Mouse (Mus musculus): ENCODE data around the gene Tlx1. TPM values are rescaled to one million over a fixed set of nuclear protein-coding genes. Genes with fewer than 3 reads are reported as not detected.

Tlx1 gene
- total RNA-seq, 1 experiment from 2014 or later: not detected

DNA sequence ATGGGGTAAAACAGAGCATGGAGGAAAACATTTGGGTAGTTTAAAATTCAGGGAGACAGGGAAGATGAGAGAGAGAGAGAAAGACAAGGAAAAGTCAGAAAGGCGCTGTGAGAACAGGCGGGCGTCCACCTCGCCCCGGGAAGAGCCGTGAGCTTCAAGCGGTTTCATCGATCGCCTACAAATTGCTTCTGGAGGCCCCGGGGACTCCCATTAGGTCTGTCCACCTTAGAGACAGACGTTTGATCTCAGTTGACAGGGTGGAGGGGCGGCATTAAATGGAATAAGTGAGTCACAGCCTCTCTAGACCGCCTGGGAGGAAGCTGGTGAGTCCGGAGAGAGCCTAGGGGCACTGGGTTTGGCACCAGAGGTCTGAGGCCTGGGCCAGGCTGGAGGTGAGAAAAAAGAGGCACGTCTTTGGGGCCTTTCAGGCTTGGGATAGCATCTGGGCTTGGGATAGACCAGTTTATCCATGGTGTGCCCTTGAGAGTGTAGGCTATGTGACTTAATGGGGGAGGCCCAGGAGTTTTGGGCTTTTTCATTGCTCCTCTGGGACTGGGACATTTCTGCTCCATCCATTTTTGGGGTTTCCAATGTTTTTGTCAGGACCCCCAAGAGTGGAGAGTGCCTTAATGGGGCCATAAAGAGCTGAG lies 4.8 kb downstream of the Tlx1 start:
- ATAC-seq (replicated peaks in 1 of 2; ENCODE audit: insufficient read depth in 1 of 2, low FRiP score in 2 of 2, low TSS enrichment in 1 of 2, low read depth in 1 of 2, poor library complexity in 2 of 2, severe bottlenecking in 2 of 2): no peak

DNA sequence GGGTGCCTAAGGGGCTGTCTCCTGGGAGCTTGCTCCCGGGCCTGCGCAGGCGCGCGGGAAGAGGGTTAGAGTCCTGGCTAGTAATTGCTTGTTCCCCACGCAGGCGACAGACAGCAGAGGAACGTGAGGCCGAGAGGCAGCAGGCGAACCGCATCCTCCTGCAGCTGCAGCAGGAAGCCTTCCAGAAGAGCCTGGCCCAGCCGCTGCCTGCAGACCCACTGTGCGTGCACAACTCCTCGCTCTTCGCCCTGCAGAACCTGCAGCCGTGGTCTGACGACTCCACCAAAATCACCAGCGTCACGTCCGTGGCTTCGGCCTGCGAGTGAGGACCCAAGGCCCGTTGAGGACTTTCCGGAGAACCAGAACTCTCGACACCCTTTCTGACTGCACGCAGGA lies 5.3 kb downstream of the Tlx1 start:
- ATAC-seq (replicated peaks in 1 of 2; ENCODE audit: insufficient read depth in 1 of 2, low FRiP score in 2 of 2, low TSS enrichment in 1 of 2, low read depth in 1 of 2, poor library complexity in 2 of 2, severe bottlenecking in 2 of 2): no peak

DNA sequence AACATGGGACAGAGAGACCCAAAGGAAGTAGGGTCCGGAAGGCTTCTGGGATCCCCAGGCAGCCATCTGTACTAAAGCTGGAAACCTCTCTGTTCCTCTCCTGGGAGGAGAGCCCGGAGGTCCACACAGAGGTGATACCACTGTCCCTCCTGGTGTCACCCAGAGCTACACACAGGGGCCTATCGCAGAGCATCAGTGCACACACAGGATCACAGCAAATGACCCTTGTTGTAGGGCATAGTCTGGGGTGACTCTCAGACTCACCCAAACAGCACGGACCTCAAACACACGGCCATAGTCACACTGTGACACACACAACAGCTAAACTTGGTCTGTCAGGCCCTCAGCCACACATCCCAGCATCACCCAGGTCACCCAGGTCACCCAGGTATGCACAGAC lies 5.9 kb downstream of the Tlx1 start:
- no peak for ATAC-seq (replicated peaks in 1 of 2; ENCODE audit: insufficient read depth in 1 of 2, low FRiP score in 2 of 2, low TSS enrichment in 1 of 2, low read depth in 1 of 2, poor library complexity in 2 of 2, severe bottlenecking in 2 of 2)

DNA sequence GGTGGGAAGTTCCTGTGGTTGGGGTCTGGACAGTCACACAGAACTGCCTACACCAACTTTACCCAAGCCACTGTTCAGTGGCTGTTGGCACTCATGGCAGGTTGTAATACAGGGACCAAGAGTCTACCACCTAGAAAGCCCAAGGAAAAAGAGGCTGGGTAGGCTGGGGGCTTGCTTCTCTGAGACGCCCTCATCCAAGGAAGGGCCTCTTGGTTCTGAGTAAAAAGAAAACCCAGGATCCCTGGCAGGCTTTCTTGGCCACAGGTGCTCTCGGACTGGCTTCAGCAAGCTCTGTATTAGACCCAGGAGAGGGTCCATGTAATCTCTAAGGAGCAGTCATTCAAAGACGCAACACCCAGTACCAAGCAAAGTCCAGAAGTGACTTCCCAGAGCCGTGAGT lies 7.7 kb downstream of the Tlx1 start:
- ATAC-seq (replicated peaks in 1 of 2; ENCODE audit: insufficient read depth in 1 of 2, low FRiP score in 2 of 2, low TSS enrichment in 1 of 2, low read depth in 1 of 2, poor library complexity in 2 of 2, severe bottlenecking in 2 of 2): no peak

DNA sequence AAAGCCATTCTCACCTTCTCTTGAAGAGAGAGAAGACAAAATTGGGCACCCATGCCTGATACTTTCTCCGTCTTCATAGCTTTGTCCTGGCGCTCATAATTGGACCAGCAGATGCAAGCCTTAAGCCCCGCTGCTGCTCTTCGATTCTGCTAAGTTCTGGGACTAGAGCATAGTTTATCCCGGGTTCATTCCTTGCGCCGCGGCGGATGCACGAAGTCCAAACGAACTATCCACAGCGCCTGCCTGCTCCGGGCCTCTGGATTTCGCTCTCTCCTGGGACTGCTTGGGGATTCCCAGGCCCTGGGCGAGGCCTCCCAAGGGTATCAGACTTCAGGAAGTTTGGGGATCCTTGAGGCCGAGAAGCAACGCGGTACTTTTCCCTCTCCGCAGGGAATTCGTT lies 8.4 kb downstream of the Tlx1 start:
- ATAC-seq (replicated peaks in 1 of 2; ENCODE audit: insufficient read depth in 1 of 2, low FRiP score in 2 of 2, low TSS enrichment in 1 of 2, low read depth in 1 of 2, poor library complexity in 2 of 2, severe bottlenecking in 2 of 2): no peak

DNA sequence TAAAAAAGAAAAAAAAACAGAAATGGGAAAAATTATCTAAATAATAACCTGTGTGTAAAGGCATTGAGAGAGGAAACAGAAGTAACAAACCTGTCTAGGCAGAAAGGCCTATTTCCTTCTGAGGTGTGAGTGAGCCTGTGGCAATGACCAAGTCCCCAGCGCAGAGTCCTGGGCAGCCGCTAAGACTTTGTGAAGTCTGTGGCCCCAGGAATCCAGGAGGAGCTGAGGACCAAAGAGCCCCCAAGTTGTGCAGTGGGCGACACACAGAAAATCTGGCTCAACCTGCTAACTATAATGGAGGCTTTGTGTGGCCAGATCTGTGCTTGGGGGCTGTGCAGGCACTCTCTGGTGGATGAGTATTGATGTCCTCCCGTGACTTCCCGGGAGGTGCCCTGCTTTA lies 9.0 kb downstream of the Tlx1 start:
- no peak for ATAC-seq (replicated peaks in 1 of 2; ENCODE audit: insufficient read depth in 1 of 2, low FRiP score in 2 of 2, low TSS enrichment in 1 of 2, low read depth in 1 of 2, poor library complexity in 2 of 2, severe bottlenecking in 2 of 2)

DNA sequence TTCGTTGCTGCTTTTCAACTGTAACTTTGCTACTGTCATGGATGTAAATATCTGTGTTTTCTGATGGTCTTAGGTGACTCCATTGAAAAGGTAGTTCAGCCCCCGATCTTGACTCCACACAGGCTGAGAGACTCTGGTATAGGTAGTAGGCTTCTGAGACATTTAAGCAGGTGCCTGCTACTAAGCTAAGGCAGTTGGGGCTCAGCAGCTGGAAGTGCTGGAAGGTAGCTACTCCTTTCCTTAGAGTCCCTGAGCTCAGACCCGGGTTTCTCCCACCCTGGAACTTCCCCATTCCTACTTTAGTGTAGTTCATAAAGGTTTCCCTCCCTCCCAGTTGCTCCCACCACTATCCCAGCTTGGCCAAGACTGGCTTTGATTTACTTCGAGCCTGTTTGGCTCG lies 9.5 kb downstream of the Tlx1 start:
- no peak for ATAC-seq (replicated peaks in 1 of 2; ENCODE audit: insufficient read depth in 1 of 2, low FRiP score in 2 of 2, low TSS enrichment in 1 of 2, low read depth in 1 of 2, poor library complexity in 2 of 2, severe bottlenecking in 2 of 2)

DNA sequence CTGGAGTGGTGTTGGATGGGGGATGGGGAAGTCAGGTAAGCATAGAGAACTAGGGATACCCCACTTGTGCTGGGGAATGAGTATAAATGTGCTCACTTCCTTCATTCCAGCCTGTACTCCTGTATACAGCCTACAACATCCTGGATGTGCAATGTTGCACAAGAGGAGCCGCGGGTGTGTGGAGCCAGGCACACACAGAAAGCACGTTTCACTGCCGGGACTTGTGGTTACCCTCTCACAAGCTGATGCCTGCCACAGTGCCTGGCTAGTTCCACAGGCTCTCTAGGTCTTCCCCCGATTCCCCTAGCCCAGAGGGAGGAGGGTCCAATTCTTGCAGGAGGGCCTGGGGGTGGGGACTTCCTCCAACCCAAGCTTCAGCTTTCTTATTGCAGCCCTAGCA lies 10.0 kb downstream of the Tlx1 start:
- ATAC-seq (replicated peaks in 1 of 2; ENCODE audit: insufficient read depth in 1 of 2, low FRiP score in 2 of 2, low TSS enrichment in 1 of 2, low read depth in 1 of 2, poor library complexity in 2 of 2, severe bottlenecking in 2 of 2): peak in 1 of 2 experiments; percentile 6; a peak in 2 of 4 replicates

DNA sequence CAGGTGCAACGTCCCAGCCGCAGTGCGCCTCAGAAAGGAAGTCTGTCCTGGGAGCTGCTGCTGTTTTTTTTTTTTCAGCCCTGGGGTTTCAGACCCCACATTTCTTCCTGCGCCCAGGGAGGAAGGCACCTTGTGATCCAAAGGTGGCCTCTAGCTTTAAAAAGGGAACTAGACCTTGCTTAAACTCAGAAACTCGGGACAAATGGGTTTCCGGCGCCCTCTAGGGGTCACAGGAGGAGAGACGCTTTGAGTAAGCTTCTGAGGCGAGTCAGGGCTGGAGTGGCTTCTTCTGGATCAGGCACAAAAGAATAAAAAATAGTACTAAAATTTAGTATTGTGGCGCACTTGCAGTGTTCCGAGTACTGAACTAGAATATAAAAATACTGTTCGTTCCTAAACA lies 10.6 kb downstream of the Tlx1 start:
- peak; percentile 82 to 83 for ATAC-seq (replicated peaks in 1 of 2; ENCODE audit: insufficient read depth in 1 of 2, low FRiP score in 2 of 2, low TSS enrichment in 1 of 2, low read depth in 1 of 2, poor library complexity in 2 of 2, severe bottlenecking in 2 of 2)

DNA sequence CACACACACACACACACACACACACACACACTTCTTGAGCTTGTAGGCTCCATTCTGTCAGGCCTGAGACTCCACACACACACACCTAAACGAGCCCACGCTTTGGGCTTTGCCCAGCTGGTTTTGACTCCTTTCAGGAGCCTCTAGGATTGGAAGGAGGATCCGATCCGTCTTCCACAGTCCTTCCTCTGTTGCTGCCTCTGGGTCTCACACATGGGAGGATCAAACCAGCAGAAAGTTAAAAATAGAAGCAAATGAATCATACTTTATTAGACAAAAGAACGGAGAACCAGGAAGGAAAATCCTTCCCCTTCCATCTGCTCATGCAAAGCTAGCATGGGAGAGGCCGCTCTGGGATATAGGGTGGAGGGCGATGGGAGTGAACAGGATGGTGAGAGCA lies 11.7 kb downstream of the Tlx1 start:
- ATAC-seq (replicated peaks in 1 of 2; ENCODE audit: insufficient read depth in 1 of 2, low FRiP score in 2 of 2, low TSS enrichment in 1 of 2, low read depth in 1 of 2, poor library complexity in 2 of 2, severe bottlenecking in 2 of 2): no peak

DNA sequence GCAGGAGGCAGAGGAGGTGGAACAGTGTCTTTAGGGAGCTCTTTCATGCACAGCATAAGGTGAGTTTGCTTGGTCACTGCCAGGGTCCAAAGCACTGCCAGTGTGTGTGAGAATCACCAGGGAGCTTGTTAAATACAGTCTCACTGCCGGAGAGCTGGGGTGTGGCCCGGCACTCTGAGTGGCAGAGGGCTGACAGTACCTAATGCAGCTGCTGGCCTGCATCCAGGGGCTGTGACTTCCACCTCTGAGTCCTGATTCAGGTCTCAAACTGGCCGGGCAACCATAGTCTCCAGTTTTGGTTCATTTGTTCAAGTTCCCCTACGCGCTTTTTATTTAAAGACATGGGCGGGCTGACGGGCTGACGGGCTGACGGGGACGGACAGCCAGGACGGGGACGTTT lies 12.4 kb downstream of the Tlx1 start:
- no peak for ATAC-seq (replicated peaks in 1 of 2; ENCODE audit: insufficient read depth in 1 of 2, low FRiP score in 2 of 2, low TSS enrichment in 1 of 2, low read depth in 1 of 2, poor library complexity in 2 of 2, severe bottlenecking in 2 of 2)

DNA sequence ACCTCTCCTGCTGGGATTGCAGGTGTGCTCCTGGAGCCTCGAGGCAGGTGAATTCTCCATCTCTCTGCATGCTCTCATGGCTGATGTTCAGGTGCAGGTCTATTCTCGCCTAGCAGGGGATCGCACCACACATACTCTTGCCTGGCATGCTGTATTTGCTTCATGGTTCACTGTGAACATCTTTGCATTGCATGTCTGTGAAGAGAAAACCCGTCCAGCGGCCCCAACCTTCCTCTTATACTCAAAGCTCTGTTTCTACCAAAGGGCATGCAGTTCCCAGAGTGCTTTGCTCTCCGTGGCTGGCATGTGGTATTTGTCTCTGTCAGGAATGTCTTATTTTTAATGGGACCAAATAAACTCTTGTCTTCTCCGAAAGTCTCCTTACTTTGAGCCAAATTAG lies 20.0 kb downstream of the Tlx1 start:
- ATAC-seq (replicated peaks in 1 of 2; ENCODE audit: insufficient read depth in 1 of 2, low FRiP score in 2 of 2, low TSS enrichment in 1 of 2, low read depth in 1 of 2, poor library complexity in 2 of 2, severe bottlenecking in 2 of 2): no peak

DNA sequence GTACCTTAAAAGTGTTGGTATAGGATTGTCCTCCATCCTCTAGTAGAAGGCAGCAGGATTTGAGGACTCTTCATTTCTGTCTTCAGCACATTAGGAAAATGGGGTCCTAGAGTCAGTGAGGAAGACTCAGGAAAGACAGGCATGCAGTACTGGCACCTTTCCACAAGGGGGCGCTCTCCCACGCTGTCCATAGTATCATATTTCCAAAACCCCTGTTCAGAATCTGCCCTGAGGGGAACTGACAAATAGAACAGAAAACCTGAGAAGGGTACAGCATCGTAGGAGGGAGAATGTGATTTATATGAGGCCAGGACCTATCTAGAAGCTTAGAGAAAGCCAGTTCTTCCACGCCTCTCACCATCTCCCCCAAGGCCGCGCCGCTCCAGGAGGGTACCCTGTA lies 24.3 kb downstream of the Tlx1 start:
- ATAC-seq (replicated peaks in 1 of 2; ENCODE audit: insufficient read depth in 1 of 2, low FRiP score in 2 of 2, low TSS enrichment in 1 of 2, low read depth in 1 of 2, poor library complexity in 2 of 2, severe bottlenecking in 2 of 2): no peak

DNA sequence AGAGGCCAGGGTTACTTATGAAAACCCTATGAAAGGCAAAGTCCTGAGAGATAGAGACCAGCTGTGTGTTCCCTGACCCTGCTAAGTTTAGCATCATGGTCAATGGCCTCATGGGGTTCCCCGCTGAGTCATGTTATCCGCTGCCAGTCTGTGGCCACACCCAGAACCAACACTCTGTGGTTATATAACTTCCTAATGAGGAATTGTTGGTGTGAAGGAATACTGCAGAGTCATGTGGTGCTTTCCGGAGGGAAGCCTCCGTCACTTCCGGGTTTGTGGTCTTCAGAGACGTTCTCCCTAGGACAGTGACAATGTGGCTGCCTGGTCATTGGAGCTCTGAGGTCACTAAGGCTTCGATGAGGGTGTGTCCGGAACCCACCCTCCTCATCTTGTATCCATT lies 25.8 kb downstream of the Tlx1 start:
- ATAC-seq (replicated peaks in 1 of 2; ENCODE audit: insufficient read depth in 1 of 2, low FRiP score in 2 of 2, low TSS enrichment in 1 of 2, low read depth in 1 of 2, poor library complexity in 2 of 2, severe bottlenecking in 2 of 2): peak; percentile 72 to 87

DNA sequence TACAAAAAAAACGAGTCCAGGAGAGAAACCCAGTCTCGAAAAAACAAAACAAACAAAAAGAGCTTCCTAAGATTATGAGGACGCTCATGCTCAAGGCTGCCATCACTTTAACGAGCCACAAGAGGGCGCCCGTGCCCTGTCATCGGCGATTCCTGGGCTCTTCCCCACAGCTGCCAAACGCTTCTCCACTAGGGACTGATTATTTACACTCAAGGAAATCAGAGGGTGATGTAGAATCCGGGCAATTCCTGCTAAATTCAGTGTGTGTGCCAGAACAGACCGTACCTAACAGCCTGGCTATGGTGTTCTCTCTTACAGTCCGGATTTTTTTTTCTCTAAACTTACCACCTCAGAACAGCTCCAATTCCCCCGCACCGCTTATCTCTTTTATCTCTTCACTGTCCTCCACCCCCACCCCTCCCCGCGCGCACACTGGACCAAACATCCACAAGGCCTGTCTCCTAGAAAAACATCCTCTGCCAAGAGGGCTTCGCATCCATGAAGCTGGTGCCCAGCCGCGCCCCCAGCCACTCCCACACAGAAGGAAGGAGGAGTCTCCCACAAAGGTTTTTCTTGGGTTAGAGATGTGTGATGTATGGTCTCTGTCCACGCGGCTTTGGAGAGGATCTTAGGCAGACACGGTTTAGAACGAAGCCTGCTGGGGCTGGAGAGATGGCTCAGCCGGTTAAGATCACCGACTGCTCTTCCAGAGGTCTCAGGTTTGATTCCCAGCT lies 26.7 kb downstream of the Tlx1 start:
- ATAC-seq (replicated peaks in 1 of 2; ENCODE audit: insufficient read depth in 1 of 2, low FRiP score in 2 of 2, low TSS enrichment in 1 of 2, low read depth in 1 of 2, poor library complexity in 2 of 2, severe bottlenecking in 2 of 2): peak; percentile 75 to 86

DNA sequence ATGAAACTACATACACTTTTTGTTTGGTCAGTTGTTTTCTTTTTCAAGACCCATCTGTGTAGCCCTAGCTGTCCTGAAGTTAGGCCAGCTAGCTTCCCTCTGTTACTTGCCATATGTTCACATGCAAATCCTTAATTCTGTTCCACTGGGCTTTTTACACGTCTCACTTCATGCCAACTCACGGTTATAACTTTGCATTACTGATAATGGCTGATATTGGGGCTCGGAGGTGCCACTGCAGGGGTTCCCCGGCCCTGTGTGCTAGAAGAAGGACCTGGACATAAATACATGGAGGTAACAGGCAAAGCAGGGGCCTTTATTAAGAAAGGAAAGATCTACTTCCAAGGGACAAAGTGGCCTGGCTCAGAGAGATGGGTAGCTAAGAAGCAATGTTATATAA lies 29.0 kb downstream of the Tlx1 start:
- no peak for ATAC-seq (replicated peaks in 1 of 2; ENCODE audit: insufficient read depth in 1 of 2, low FRiP score in 2 of 2, low TSS enrichment in 1 of 2, low read depth in 1 of 2, poor library complexity in 2 of 2, severe bottlenecking in 2 of 2)

DNA sequence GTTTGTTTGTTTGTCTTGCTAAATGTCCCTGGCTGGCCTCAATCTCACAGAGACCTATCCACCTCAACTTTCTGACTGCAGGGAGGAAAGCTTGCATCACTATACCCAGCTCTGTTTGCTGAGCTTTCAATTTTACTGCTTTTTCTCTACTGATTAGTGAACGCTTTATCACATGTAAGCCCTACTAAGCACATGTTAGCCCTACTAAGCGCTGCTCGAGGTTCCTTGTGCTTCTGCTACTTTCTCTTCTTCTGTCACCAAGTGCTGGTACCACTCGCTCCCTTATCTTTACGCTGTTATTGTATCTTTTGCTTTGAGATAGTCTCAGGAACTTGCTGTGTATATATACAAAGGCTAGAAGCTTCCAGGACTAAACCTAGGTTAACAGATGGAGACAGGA lies 30.0 kb downstream of the Tlx1 start:
- ATAC-seq (replicated peaks in 1 of 2; ENCODE audit: insufficient read depth in 1 of 2, low FRiP score in 2 of 2, low TSS enrichment in 1 of 2, low read depth in 1 of 2, poor library complexity in 2 of 2, severe bottlenecking in 2 of 2): no peak

DNA sequence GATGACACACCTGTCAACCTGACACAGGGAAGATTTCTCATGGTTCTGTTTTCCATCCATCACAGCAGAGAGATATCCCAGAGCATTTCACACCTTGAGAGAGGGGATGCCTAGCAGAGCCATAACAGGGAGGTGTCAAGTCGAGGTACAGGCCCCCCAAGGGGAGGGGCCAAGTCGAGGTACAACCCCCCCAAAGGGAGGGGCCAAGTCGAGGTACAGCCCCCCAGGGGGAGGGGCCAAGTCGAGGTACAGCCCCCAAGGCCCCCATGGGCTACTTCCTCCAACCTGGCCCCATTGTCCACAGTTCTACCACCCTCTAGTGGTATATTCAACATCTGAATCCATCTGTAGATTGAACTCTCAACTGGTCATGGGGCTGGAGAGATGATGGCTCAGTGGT lies 44.2 kb downstream of the Tlx1 start:
- no peak for ATAC-seq (replicated peaks in 1 of 2; ENCODE audit: insufficient read depth in 1 of 2, low FRiP score in 2 of 2, low TSS enrichment in 1 of 2, low read depth in 1 of 2, poor library complexity in 2 of 2, severe bottlenecking in 2 of 2)

DNA sequence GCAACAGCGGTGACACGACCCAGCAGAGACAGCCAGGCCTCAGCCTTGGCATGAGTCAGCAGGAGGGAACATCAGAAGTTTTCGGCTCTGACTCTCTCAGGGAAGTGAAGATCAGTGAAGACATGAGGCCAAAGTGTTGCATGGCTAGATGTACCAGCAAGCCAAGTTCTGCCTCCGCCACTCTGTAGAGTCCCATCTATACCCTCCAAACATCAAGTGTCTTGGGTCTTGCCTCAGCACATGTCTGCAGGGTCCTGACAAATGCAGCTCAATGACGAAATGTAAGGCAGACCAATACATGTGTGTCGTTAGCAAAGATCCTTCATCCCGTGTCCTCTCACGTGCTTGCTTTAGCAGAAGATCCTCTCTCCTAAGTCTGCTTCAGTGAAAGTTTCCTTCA lies 46.5 kb downstream of the Tlx1 start:
- no peak for ATAC-seq (replicated peaks in 1 of 2; ENCODE audit: insufficient read depth in 1 of 2, low FRiP score in 2 of 2, low TSS enrichment in 1 of 2, low read depth in 1 of 2, poor library complexity in 2 of 2, severe bottlenecking in 2 of 2)

All from hematopoietic stem cell, adult 5-6 weeks (primary cell).